Mouse (Mus musculus): ENCODE measurements around the gene Cul1. TPM values are rescaled to one million over a fixed set of nuclear protein-coding genes. Genes with fewer than 3 reads are reported as not detected.
A peak's percentile ranks its signal among the peaks of the same experiment; 100 is the strongest.
"Not testable (repeated sequence)": the region's sequence is repeated elsewhere in the genome, so short reads cannot be mapped to it uniquely, and the experiment has no call there.

Cul1 gene
- polyA plus RNA-seq (2012; rRNA removed): 25.6 and 29.4 TPM in 2 replicates

DNA sequence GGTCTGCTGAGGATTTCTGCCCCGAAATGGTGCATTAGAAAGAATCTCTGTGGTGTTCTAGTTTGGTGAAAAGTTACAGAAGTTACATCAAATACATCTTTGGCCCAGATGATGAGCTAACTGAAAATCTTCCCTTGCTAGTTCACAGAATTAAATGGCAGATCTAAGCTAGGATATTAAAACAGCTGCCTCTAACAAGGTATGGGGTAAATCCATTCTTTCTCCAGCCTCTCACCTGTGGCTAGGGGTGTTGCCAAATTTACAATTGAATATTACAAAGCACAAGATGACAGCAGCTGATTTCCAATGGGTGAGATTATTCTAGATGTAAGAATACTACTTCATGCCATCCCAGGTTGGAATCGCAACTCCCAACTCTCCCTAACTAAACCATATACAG, at the start of gene Cul1:
Cul1 (plus strand) TSS at position 301 of the 400 bp plus-strand sequence.
- WGBS: 43% methylated on average over 2 of the region's 2 CpGs

DNA sequence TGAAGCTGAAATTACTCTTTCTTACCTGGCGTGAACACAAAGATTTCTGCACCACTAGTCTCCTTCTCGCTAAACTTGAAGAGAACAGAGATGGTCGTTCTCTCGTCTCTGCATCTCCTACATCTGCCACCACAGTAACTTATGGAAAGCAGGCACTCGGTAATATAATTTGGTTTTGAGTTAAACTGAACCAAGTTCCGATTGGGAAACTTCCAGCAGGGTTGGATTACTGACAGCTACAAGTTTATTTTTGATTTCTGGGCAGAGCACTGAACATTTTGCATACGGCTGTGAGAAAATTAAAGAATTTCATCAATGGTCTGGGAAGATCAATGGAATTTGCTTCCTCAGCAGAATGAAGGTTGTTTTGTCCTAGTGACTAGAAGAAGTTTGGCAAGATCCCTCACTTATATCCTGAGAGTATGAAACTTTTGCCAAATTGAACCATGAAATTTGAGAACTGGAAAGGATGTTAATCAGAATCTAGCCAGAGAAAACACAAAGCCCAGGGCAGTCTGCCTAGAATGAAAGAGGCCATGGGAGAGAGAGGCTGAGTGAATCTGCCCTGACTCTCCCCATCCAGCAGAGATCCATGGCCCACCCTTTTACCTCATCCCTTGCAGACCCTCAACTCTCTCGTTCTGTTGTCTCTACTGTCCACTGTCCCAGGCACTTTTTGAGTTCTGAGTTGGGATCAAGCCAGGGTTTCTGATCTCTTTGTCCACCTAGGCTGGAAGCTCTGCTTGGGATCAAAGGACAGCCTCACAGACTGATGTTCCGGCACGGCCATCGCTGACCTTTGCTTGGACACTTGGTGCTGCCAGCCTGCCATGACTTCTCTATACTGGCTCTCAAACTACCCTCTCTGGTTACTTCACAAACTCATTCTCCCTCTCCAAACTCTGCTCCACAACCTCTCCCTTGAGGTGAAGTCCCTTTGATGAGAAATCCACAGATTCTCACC, 48.5 kb upstream of the Cul1 start:
- no peak for DNase-seq (ENCODE audit: low read depth, low spot score)
- WGBS: 83% methylated on average over 11 of the region's 11 CpGs

More for the DNA sequence above, at the start of gene Cul1:
- no peak for DNase-seq (ENCODE audit: low read depth, low spot score)

DNA sequence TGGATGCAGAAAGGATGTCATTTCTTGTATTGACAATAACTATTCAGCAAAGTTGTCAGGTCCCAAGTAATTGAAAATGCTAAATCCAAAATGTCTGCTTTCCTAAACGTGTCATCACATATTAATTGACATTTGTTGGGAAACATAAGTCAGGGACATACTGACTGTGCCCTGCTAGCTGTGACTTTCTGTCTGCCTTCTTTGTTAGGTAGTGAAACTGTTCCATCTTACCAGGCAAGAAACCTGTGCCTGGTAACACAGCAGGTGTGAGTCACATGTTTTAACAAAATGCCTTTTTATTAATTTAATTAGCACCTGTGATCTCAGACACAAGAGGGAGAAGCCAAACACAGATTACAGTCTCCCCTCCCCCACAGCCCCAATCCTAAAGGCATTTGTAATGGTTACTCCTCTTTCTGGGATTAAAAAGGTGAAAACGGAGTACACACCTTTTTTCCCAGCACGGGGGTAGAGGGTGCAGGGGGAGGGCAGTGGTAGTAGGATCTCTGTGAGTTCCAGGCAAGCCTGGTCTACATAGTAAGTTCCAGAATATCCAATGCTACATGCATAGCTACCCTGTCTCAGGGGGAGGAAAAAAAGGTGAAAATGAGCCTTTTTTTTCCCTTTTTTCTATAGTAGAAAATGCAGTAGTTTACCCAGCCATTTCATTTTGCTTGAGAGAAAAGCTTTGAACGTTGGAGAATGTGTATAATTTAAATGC, 40.2 kb upstream of the Cul1 start:
- no peak for DNase-seq (ENCODE audit: low read depth, low spot score)
- WGBS: 29% methylated on average over 4 of the region's 4 CpGs

DNA sequence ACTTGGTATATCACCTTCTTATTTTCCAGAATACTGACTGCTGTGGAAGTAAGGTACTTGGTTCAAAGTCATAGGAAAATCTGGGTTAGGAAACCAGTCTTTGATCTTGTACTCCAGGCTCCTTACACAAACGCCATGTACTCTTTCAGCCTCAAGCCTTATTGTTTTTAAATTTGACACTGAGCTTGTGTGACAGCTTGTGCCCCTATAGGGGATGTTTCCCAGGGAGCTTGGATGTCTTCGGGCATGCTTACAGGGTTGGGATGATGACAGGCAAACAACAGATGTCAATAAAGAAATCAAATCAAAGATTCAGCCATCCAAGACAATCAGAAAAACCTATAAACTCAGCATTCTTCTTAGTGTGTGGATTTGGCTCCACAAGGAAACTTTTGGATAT, 39.5 kb upstream of the Cul1 start:
- DNase-seq (ENCODE audit: low read depth, low spot score): no peak
- 42% methylated on average over 2 of the region's 2 CpGs for WGBS

DNA sequence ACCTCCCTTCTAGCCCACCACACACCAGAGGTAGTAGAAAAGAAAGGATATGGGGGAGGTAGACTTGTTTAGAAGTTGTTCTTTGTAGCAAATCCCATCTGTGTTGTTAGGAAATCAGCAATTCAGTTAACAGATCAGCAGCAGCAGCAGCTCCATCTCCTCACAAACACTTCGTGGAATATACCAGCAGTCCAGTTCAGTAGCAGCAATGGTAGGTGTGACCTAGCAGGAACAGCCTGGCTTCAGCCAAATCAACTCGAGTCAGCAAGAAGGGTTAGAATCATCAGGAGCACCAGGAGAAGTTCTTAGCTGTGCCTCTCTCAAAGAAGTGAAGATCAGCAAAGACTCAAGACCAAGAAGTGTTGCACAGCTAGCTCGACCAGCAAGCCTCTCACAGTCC, 34.5 kb upstream of the Cul1 start:
- no peak for DNase-seq (ENCODE audit: low read depth, low spot score)
- WGBS: 73% methylated on average over 3 of the region's 3 CpGs

DNA sequence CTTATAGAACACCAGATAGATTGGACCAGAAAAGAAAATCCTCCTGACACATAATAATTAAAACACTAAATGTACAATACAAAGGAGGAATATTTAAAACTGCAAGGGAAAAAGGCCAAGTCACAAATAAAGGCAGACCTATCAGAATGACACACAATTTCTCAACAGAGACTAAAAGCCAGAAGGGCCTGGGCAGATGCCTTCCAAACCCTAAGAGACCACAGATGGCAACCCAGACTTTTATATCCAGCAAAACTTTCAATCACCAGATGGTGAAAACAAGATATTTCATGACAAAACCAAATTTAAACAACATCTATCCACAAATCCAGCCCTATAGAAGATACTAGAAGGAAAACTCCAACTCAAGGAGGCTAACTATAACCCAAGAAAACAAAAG, 33.0 kb upstream of the Cul1 start:
- no peak for DNase-seq (ENCODE audit: low read depth, low spot score)

DNA sequence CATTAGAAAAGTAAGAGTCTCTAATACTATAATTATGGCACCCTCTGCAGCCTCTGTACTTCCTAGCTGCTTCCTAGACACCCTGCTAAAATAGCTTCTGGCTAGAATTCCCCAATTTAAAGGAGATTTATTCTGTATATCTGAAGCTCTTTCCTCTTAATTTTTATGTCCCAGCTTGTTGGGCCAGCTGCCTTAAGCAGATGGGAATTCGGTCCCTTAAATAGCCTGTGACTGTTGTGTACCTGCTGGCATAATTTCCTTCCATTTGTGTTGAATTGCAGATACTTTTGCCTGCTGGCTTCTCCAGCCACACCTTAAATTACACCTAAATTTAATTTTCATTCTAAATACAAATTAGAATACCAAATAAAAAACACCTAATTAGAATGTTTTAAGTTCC, 32.0 kb upstream of the Cul1 start:
- DNase-seq (ENCODE audit: low read depth, low spot score): no peak
- 84% methylated on average over 1 of the region's 1 CpGs for WGBS

DNA sequence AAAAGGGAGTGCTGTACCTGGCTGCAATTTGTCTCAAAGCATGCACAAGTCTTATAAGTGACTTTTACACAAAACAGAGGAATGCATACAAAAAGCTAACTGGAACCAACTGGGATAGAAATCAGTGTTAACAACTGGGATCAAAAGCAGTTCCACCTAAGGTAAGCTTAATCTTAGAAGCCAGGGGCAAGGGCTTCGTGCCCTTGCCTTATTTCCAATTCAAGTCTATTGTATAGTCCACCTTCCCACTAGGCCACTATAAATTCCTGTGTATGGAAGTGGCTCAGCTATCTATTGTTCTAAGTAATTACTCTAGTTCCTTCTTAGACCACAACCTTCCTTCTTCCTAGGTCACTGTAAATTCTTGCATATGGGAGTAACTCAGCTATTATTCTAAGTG, 27.1 kb upstream of the Cul1 start:
- no peak for DNase-seq (ENCODE audit: low read depth, low spot score)
- WGBS: 71% methylated on average over 1 of the region's 1 CpGs

DNA sequence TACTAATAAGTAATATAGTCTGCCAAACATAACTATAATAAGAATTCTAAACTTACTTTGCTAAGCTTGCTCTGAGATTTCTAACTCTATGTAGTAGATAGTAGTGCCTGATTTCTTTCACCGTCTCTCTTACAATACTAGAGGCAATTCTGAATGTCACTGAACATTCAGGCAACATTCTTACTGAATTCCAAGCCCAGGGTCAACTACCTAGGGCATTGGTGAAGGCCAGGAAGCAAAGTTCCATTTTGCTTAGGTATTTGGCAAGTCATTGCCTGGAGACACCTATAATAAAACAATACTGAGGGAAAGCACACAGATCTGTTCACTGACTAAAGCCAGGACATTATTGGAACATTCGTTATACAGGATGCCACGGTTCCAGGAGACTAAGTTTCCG, 26.6 kb upstream of the Cul1 start:
- not testable (repeated sequence) for DNase-seq (ENCODE audit: low read depth, low spot score)
- WGBS: 82% methylated on average over 4 of the region's 4 CpGs

DNA sequence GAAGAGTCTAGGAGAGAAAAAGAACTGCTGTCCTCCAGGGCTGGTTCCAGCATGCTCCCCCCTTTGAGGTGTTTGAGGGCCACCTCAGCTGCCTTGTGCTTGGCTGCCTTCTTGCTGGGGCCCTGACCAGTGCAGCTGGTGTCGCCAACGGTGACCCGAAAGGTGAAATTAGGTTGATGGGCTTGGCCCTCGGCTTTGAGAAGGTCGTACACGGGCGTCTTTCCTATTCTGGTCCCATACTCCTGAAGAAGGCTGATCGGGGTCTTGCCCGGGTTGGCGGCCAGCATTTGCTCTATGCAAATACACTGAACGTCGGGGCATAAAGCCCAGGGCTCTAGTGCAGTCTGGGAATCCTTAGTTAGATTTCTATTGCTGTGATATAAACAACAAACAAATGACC, 20.4 kb upstream of the Cul1 start:
- DNase-seq (ENCODE audit: low read depth, low spot score): not testable (repeated sequence)
- 89% methylated on average over 12 of the region's 12 CpGs for WGBS

DNA sequence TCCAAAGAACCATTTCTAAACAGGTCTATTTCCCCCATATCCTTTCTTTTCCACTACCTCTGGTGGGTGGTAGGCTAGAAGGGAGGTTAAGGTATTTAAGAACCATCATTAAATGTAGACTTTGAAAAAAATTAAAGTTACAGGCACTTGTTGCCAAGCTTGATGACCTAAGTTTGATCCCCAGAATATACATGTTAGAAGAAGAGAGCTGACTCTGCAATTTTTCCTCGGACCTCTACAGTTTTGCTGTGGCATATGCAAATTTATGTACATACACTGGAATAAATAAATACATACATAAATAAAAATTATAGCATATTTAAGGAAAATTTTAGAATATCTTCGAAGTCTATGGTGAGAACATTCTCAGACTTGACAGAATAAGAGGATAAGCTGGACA, 13.1 kb upstream of the Cul1 start:
- 76% methylated on average over 2 of the region's 2 CpGs for WGBS
- DNase-seq (ENCODE audit: low read depth, low spot score): no peak

DNA sequence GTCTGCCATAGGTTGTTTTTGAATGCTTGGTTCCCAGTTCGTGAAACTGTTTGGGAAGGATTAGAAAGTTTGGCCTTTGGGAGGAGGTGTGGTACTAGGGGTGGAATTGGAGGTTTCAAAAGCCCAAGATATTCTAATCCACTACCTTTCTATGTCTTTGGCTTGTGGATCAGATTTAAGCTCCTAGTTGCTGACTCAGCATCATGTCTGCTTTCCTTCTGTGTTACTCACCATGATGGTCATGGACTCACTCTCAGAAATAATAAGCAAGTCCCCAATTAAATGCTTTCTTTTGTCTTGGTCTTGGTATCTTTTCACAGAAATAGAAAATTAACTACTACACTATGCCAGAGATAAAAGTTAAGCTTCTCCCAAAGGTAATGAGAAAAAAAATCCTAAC, 5.5 kb upstream of the Cul1 start:
- no peak for DNase-seq (ENCODE audit: low read depth, low spot score)
- WGBS: 94% methylated on average over 1 of the region's 1 CpGs

DNA sequence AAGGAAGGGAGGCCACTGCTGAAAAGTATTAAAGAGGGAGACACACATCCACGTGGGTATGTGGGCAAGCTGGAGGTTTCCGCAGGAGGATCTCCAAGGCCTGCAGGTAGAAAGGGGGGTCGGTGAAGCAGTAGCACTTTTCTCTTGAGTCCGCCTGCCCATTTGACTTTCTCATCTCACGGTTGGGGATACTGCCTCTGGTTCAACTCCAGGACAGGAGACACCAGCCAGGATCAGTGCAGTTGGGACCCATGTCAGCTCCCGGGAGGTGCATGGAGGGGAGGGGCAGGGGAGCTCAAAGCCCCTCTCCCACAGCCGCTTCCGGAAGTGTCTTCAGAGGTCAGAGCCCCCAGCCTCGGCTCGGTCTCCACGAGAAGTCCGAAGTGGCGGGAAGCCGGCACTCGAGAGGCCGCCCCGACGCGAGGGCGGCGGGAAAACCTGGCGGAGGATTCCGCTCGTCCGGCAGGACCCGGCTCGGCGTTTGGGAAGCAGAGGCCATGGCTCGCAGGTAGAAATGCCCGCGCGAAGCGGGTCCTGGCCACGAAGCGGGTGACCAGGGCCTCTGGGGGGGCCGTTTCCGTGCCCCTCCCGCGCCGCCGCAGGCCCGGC, 428 bp downstream of the Cul1 start:
- DNase-seq (ENCODE audit: low read depth, low spot score): no peak
- under 1% methylated on average over 42 of the region's 42 CpGs for WGBS

DNA sequence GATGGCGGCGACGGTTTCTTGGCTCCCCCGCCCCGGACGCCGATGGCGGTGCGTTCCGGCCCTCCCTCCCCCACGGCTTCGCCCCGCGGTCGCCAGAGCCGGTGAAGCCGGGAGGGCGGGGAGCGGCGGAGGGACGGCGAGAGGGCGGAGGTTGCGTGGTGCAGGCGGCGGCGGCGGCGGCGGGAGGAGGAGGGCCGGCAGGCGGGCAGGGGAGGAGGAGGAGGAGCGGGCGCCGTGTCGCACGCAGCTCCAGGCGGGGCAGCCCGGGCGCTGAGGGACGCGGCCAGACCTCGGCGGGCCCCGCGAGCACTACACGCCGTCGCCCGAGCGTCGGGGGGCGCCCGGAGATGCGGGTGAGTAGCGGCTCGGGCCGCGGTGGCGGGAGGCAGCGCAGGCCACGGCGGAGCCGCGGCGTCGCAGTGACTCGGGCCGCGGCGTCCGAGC, 955 bp downstream of the Cul1 start:
- peak; percentile 54 for DNase-seq (ENCODE audit: low read depth, low spot score)
- 1% methylated on average over 69 of the region's 72 CpGs for WGBS

DNA sequence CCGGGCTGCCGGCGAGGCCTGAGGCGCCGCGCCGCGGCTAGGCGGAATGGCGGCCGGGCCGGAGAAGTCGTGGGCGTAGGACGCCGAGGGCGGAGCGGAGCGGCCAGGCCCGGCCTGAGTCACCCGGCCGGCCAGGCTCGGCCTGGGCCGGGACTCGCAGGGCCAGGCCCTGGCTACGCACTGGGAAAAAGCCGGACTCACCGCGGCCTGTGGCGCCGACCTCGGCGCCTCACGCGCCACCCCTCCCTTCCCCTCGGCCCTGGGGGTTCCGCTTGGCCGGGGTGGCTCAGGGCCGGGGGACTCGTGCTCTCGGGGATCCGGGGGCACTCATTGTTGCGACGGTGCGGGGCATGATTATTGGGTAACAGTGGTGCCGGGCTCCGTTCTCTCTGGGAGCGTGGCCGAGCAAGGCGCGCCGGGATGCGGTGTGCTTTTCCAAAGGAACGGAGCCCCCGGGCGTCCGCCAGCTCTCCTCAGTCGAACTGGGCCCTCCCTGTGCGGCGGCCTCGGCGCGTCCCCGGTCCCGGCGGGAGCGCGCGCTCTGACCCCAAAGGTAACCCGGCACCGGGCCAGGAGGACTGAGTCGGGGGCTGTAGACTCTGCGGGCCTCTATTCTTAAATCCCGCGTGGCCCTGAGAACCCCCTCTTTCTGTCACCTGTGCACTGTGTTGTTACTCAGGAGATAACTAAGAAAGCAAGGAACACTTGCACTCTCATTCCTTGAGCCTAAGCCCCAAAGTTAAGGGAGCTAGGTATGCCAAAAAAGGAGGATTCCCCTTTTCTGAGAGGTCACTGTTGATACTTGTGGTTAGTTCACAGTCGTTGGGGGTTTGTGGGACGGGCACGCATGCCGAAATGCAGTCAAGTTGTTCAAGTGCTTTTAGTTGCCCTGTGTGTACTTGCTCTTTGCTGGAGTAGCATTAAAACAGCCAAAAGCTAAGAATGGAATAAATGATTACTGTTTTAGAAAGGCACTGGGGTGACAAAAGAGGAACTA, 1.7 kb downstream of the Cul1 start:
- under 1% methylated on average over 79 of the region's 79 CpGs for WGBS
- no peak for DNase-seq (ENCODE audit: low read depth, low spot score)

DNA sequence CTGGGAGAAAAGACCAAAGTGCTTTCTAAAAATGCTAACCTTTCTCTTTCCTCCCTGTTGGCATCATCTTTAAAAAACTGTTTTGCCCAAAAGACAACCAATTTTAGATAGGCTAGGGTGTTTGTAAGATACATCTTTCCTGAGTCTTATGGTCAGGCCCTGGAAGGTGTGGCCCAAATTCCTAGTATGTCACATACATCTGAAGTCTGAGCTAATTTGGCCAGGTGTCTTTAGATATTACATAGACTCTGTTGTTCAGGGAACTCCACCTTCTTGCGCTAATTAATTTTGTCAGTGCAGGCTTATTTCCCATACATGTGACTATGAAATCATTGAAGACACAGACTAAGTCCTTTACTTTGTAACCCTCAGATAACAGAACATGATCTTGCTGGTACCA, 2.6 kb downstream of the Cul1 start:
- WGBS: 36% methylated on average over 1 of the region's 1 CpGs
- DNase-seq (ENCODE audit: low read depth, low spot score): no peak

DNA sequence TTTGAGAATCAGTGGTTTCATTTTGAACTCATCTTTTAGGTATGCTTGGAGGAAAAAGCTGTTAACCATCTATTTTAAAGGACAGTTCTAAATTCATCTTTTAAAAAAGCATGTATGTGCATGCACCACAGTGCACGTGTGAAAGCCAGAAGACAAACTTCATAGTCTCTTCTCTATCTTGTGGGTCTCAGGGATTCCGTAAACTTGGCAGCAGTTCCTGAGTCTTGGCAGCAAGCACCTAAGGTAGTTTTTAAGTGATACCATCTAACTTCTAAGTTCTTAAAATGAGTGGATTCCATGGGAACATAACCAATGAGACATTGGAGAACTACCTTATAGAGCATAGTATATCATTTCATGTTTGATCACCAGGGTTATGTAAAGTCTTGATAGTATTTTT, 3.7 kb downstream of the Cul1 start:
- 46% methylated on average over 2 of the region's 2 CpGs for WGBS
- no peak for DNase-seq (ENCODE audit: low read depth, low spot score)

DNA sequence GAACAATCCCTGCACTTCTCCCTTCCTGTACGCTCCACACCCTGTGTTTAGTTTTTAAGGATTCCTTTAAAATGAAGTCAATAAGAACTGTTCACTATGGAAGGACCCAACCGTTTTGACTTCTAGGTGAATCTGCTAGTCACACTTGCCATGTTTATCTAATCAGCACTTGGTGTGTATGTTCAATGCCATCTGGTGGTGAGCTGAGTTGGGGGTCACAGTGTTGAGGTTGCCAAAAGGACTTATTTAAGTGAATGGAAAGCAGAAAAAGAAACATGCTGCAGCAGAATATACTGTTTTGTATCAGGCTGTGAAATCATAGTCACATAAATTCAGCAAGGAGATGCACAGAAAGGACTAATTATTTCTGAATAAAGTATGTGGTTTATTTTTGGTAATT, 12.2 kb downstream of the Cul1 start:
- 45% methylated on average over 2 of the region's 2 CpGs for WGBS
- DNase-seq (ENCODE audit: low read depth, low spot score): no peak

DNA sequence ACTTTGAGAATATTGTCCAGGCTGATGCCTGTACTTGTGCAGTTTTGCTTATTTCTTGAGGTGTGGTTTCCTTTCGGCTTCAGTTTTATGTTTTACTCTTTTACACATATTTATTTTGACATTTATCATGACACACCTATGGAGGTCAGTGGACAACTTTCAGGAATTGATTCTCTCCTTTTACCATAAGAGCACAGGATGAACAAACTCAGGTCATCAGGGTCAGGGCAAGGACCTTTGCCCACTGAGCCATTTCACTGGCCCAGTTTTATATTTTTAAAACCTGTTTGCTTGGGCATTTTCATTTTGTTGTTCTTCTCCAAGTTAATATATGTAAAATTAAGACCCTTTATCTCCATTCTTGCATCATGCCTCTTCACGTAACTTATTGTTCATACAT, 13.3 kb downstream of the Cul1 start:
- WGBS: 75% methylated on average over 2 of the region's 2 CpGs
- DNase-seq (ENCODE audit: low read depth, low spot score): no peak
